Mouse (Mus musculus) left cerebral cortex, adult 11 months (tissue): ENCODE data around the gene Plek2.
"Not testable (repeated sequence)": the region's sequence is repeated elsewhere in the genome, so short reads cannot be mapped to it uniquely, and the experiment has no call there.

Experiments
- DNase-seq: peaks from one replicate; pipeline ENCODE4 v3.0.0; 2022; ENCODE audit warnings: low spot score

Gene Plek2

GRCm38 (mm10) chr12:78906707-78907162 is at the start of gene Plek2:
Plek2 (minus strand) TSS chr12:78906964.
- DNase-seq, result no peak

- DNase-seq, result no peak
These were observed 49.6 kb upstream of the Plek2 start for GRCm38 (mm10) chr12:78956405-78956804.

- no peak for DNase-seq
These were observed 45.7 kb upstream of the Plek2 start for GRCm38 (mm10) chr12:78952484-78952883.

GRCm38 (mm10) chr12:78952053-78952452 is 45.3 kb upstream of the Plek2 start:
- DNase-seq, result no peak

- DNase-seq, result no peak
These were observed 40.9 kb upstream of the Plek2 start for GRCm38 (mm10) chr12:78947661-78948060.

- no peak for DNase-seq
These were observed 40.4 kb upstream of the Plek2 start for GRCm38 (mm10) chr12:78947161-78947560.

GRCm38 (mm10) chr12:78942931-78943330 is 36.2 kb upstream of the Plek2 start:
- no peak for DNase-seq

GRCm38 (mm10) chr12:78940081-78940480 is 33.3 kb upstream of the Plek2 start:
- no peak for DNase-seq

- no peak for DNase-seq
These were observed 32.8 kb upstream of the Plek2 start for GRCm38 (mm10) chr12:78939393-78940037.

- DNase-seq, result no peak
These were observed 29.7 kb upstream of the Plek2 start for GRCm38 (mm10) chr12:78936494-78936893.

- no peak for DNase-seq
These were observed 23.1 kb upstream of the Plek2 start for GRCm38 (mm10) chr12:78929900-78930299.

- DNase-seq, result no peak
These were observed 20.5 kb upstream of the Plek2 start for GRCm38 (mm10) chr12:78927287-78927686.

GRCm38 (mm10) chr12:78923539-78924189 is 16.9 kb upstream of the Plek2 start:
- no peak for DNase-seq

- DNase-seq, result not testable (repeated sequence)
These were observed 16.2 kb upstream of the Plek2 start for GRCm38 (mm10) chr12:78922977-78923376.

- DNase-seq, result no peak
These were observed 15.3 kb upstream of the Plek2 start for GRCm38 (mm10) chr12:78922058-78922457.

- no peak for DNase-seq
These were observed 14.7 kb upstream of the Plek2 start for GRCm38 (mm10) chr12:78921421-78921820.

GRCm38 (mm10) chr12:78919079-78919712 is 12.4 kb upstream of the Plek2 start:
- peak; percentile 79 for DNase-seq

GRCm38 (mm10) chr12:78918227-78919078 is 11.7 kb upstream of the Plek2 start:
- peak; percentile 72 for DNase-seq

GRCm38 (mm10) chr12:78916278-78916677 is 9.5 kb upstream of the Plek2 start:
- DNase-seq, result no peak

- no peak for DNase-seq
These were observed 8.8 kb upstream of the Plek2 start for GRCm38 (mm10) chr12:78915561-78915960.

GRCm38 (mm10) chr12:78914458-78914857 is 7.7 kb upstream of the Plek2 start:
- no peak for DNase-seq

GRCm38 (mm10) chr12:78911707-78912417 is 5.1 kb upstream of the Plek2 start:
- no peak for DNase-seq
